ENCODE assay signal across 9 mouse cellular contexts in genomic region chr17:29455411-29456120, GRCm38 (mm10). TPM values are rescaled to one million over a fixed set of nuclear protein-coding genes. Genes with fewer than 3 reads are reported as not detected.
A peak's percentile ranks its signal among the peaks of the same experiment; 100 is the strongest.
DNase-seq lines count a peak whose midpoint lies in the region; ATAC-seq and TF ChIP-seq lines count a peak whose summit lies in the region.
"Had no signal": no experiment of that assay in that cellular context is flagged by ENCODE, and none has a peak within 500 bp of the region (broad histone marks: within the 10 kb centered on the region; RNA-seq: fewer than 3 reads in every experiment).

No protein-coding gene starts in this region.

- no peaks in the 10 kb centered on the region for H3K36me3 ChIP-seq in heart, embryonic 10.5 days
- H3K36me3 ChIP-seq in lung, postnatal 0 days (ENCODE audit: insufficient read depth, low read length), result no peaks in the 10 kb centered on the region
- H3K36me3 ChIP-seq: limb, embryonic 12.5 days had no signal

- H3K4me1 ChIP-seq in heart, embryonic 10.5 days, result peaks cover 67% of the 10 kb centered on the region
- peaks cover 9% of the 10 kb centered on the region; the same call in 1 of the 2 replicates for H3K4me1 ChIP-seq in lung, postnatal 0 days (ENCODE audit: insufficient read depth, low read depth, low read length)
- H3K4me1 ChIP-seq in lung, adult 2 months (ENCODE audit: control insufficient read depth, insufficient read depth, low read length), result peaks cover 10% of the 10 kb centered on the region; the same call in 1 of the 2 replicates

- peak overlapping the region; percentile 94 for H3K27ac ChIP-seq in heart, embryonic 10.5 days
- H3K27ac ChIP-seq in lung, postnatal 0 days (ENCODE audit: low read length), result no peak overlapping the region
- H3K27ac ChIP-seq: limb, embryonic 12.5 days had no signal

- H3K9me3 ChIP-seq in heart, embryonic 10.5 days, result no peaks in the 10 kb centered on the region
- H3K9me3 ChIP-seq in lung, postnatal 0 days (ENCODE audit: low read length), result no peaks in the 10 kb centered on the region
- H3K9me3 ChIP-seq: limb, embryonic 12.5 days had no signal

- ATAC-seq in lung, postnatal 0 days, result peak; percentile 19; the same call in 1 of the 2 replicates
- no peak for ATAC-seq in megakaryocyte progenitor cell, adult 5-6 weeks (replicated peaks; ENCODE audit: poor library complexity)

- TF ChIP-seq CTCF in lung, postnatal 0 days (IDR thresholded peaks at IDR 0.05), result no peak
- no peak for TF ChIP-seq CTCF in lung, adult 2 months (IDR thresholded peaks at IDR 0.05; ENCODE audit: insufficient read depth, low read length)

- no peak for TF ChIP-seq EP300 in lung, postnatal 0 days (IDR thresholded peaks at IDR 0.05)

- no peak for DNase-seq in heart, embryonic 10.5 days (ENCODE audit: low spot score)
- no peak for DNase-seq in heart, adult 8-10 months (ENCODE audit: low spot score)
- DNase-seq in lung, postnatal 0 days (ENCODE audit: low spot score), result peak; percentile 69
- DNase-seq in lung, adult 2 months, result no peak
- DNase-seq in gastrocnemius, postnatal 10 days, result peak; percentile 52
- peak; percentile 91 for DNase-seq in skeletal muscle tissue, adult 2 months (ENCODE audit: low read depth, low spot score)
- no peak for DNase-seq in thymus, postnatal 4 days

- H3K4me2 ChIP-seq in lung, postnatal 0 days (replicated peaks; ENCODE audit: low read depth, low read length), result no peak overlapping the region
- H3K4me2 ChIP-seq: limb, embryonic 12.5 days had no signal

- no peak for TF ChIP-seq POLR2A in lung, adult 2 months (IDR thresholded peaks at IDR 0.05; ENCODE audit: borderline replicate concordance, extremely low read depth, low read depth, low read length)

- no peaks in the 10 kb centered on the region for H3K27me3 ChIP-seq in heart, embryonic 10.5 days (ENCODE audit: insufficient read depth, poor library complexity, severe bottlenecking)
- H3K27me3 ChIP-seq in lung, postnatal 0 days (replicated peaks; ENCODE audit: insufficient read depth, low read length), result no peaks in the 10 kb centered on the region
- H3K27me3 ChIP-seq: limb, embryonic 12.5 days had no signal

- no peak overlapping the region for H3K9ac ChIP-seq in lung, postnatal 0 days (replicated peaks; ENCODE audit: low read depth)
- H3K9ac ChIP-seq: limb, embryonic 12.5 days had no signal

- H3K4me3 ChIP-seq in heart, embryonic 10.5 days, result no peak overlapping the region
- no peak overlapping the region for H3K4me3 ChIP-seq in lung, postnatal 0 days (ENCODE audit: low read depth, low read length)
- no peak overlapping the region for H3K4me3 ChIP-seq in lung, adult 2 months (replicated peaks; ENCODE audit: extremely low read depth, low read depth, low read length)
- H3K4me3 ChIP-seq: limb, embryonic 12.5 days had no signal

- 65% methylated on average over 9 of the region's 9 CpGs for WGBS in heart, embryonic 10.5 days
- 61% methylated on average over 8 of the region's 9 CpGs for WGBS in lung, postnatal 0 days
- WGBS in lung, adult 2 months, result 70% methylated on average over 9 of the region's 9 CpGs

RNA-seq across cellular contexts. Expression of gene Pim1, which starts 35.0 kb away (rescaled TPM):
- polyA plus RNA-seq in heart, embryonic 10.5 days (2016; fragmentation: Nextera tagmentation; extraction: Ambion mirVana), result 28.7 and 31.4 TPM in 2 replicates
- 10 to 100 TPM; 16.0 to 22.3 (median 17.4) TPM for total RNA-seq in heart, adult 8-10 months (2022)
- polyA plus RNA-seq in lung, postnatal 0 days (2015; fragmentation: Nextera tagmentation; extraction: Ambion mirVana), result 30.0 and 49.5 TPM in 2 replicates
- 35.8 and 48.0 TPM in 2 replicates for polyA plus RNA-seq in lung, adult 2 months (2012; rRNA removed)
- total RNA-seq in gastrocnemius, postnatal 10 days (2021), result 10 to 100 TPM; 15.0 to 23.3 TPM
- 41.2 and 52.7 TPM in 2 replicates for total RNA-seq in megakaryocyte progenitor cell, adult 5-6 weeks (2015)
- 91.2 and 94.5 TPM in 2 replicates for total RNA-seq in megakaryocyte progenitor cell, adult 5-6 weeks (2017)

Comparison
In these comparisons a context has a peak if more than half of its experiments do, and no peak if none do; other contexts are left out.
1. DNase-seq: peak in lung, postnatal 0 days (single experiment), gastrocnemius, postnatal 10 days (single experiment) and skeletal muscle tissue, adult 2 months (single experiment); none in heart, embryonic 10.5 days (single experiment), heart, adult 8-10 months (single experiment), lung, adult 2 months (single experiment) and thymus, postnatal 4 days (single experiment).